Mouse (Mus musculus): ENCODE data around the gene Ifitm5.

GRCm38 (mm10) chr7:140951765-140952164 is 1.7 kb upstream of the Ifitm5 start:
- no peak for TF ChIP-seq MYOG (IDR thresholded peaks at IDR 0.05; ENCODE audit: control insufficient read depth, extremely low read depth, insufficient read length)
- no peak for TF ChIP-seq CEBPB (IDR thresholded peaks at IDR 0.05; ENCODE audit: low read depth)

Measured in C2C12 (cell line).